Mouse (Mus musculus) thymus, adult 2 months (tissue): Measurements from ENCODE around the gene Gm340.

Experiments used
- CTCF ChIP-seq: fragments of 200-500 bp; IDR thresholded peaks from 2 replicates; pipeline ENCODE4 v1.5.1; 2012; ENCODE audit warnings: mild to moderate bottlenecking, control low read depth, low read length, moderate library complexity, borderline replicate concordance; ENCODE audit not compliant: control insufficient read depth, poor library complexity, insufficient read depth; ENCODE audit errors: extremely low read depth
- POLR2A ChIP-seq: fragments of 200-500 bp; IDR thresholded peaks from 2 replicates; pipeline ENCODE4 v1.6.1; 2012; ENCODE audit warnings: mild to moderate bottlenecking, low read length, control low read depth, moderate library complexity; ENCODE audit not compliant: control insufficient read depth, poor library complexity, insufficient read depth; ENCODE audit errors: extremely low read depth

DNA sequence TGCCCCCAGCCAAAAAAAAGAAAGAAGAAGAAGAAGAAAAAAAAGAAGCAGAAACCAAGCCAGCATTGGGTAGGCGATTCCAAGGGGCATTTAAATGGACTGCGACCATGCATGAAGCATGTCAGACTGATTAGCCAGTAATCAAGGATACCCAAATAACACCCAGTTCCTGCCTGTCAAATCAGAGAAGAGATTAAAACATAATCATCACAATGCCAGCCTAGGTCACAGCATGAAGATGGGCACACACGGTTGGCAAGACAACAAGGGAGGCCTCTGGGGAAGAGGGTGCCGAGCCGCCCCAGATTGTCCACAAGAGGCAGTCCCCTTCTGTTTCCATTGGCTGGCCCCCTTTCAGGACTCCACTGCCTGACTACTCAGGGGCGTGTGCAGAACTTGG lies 52.8 kb downstream of the Gm340 start:
- TF ChIP-seq CTCF (no peak), POLR2A (no peak)
